Mouse (Mus musculus) small intestine, adult 2 months (tissue): Measurements from ENCODE around the gene Tpcn2.

Experiments
- CTCF ChIP-seq: fragments of 200-500 bp; IDR thresholded peaks from 2 replicates; pipeline ENCODE4 v1.5.1; 2012; ENCODE audit warnings: low read depth, mild to moderate bottlenecking, control low read depth, inconsistent platforms, low read length, moderate library complexity, mixed read lengths; ENCODE audit not compliant: insufficient replicate concordance, insufficient read length; ENCODE audit errors: extremely low read depth
- POLR2A ChIP-seq: fragments of 200-500 bp; IDR thresholded peaks from 2 replicates; pipeline ENCODE4 v1.6.1; 2012; ENCODE audit warnings: low read depth, mild to moderate bottlenecking, control low read depth, inconsistent platforms, low read length, moderate library complexity

- TF ChIP-seq CTCF (no peak), POLR2A (no peak)
Measured at GRCm38 (mm10) chr7:145198223-145198714, 85.5 kb downstream of the Tpcn2 start.
